ENCODE assay signal across 35 mouse cellular contexts in the genomic region with DNA sequence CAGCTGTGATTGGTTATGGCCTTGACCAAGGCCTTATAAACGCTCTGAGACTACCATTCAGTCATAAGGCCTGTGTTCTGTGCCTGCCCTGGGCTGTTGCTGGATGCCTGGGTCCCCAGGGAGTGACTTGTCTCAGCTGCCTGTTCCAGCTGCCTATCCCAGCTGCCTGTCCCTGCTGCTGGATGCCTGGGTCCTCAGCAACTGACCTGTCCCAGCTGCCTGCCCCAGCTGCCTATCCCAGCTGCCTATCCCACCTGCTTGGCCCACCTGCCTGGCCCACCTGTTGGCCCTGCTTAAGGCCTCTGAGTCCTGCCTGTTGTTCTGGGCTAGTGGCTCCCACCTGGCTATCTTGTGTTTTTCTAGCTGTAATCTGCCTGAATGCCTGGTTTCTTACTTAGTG. TPM values are rescaled to one million over a fixed set of nuclear protein-coding genes. Genes with fewer than 3 reads are reported as not detected.
DNase-seq lines count a peak whose midpoint lies in the region; ATAC-seq and TF ChIP-seq lines count a peak whose summit lies in the region.
"Had no signal": no experiment of that assay in that cellular context is flagged by ENCODE, and none has a peak within 500 bp of the region (broad histone marks: within the 10 kb centered on the region; RNA-seq: fewer than 3 reads in every experiment).

No protein-coding gene starts in this region.

- no peak for ATAC-seq in hindbrain, embryonic 11.5 days (ENCODE audit: low FRiP score)
- no peak for ATAC-seq in hindbrain, postnatal 0 days
- ATAC-seq: activated CD4-positive, CD25-positive, alpha-beta regulatory T cell, adult 4 months; CD4-positive, CD25-positive, alpha-beta regulatory T cell, adult 4 months; forebrain, embryonic 15.5 days; intestine, embryonic 15.5 days had no signal

- H3K36me3 ChIP-seq in hindbrain, embryonic 11.5 days (ENCODE audit: control insufficient read depth, insufficient read depth, low read length), result no peaks in the 10 kb centered on the region
- H3K36me3 ChIP-seq in hindbrain, postnatal 0 days (ENCODE audit: insufficient read depth, low read length), result no peaks in the 10 kb centered on the region
- H3K36me3 ChIP-seq: embryonic facial prominence, embryonic 10.5 days; embryonic facial prominence, embryonic 13.5 days; forebrain, embryonic 12.5 days; forebrain, embryonic 15.5 days; heart, embryonic 12.5 days; heart, embryonic 15.5 days; hindbrain, embryonic 12.5 days; hindbrain, embryonic 15.5 days; intestine, embryonic 15.5 days had no signal

- no peak for TF ChIP-seq CTCF in hindbrain, postnatal 0 days (IDR thresholded peaks at IDR 0.05; ENCODE audit: low read depth)

- no peak overlapping the region for H3K4me3 ChIP-seq in hindbrain, embryonic 11.5 days (ENCODE audit: low read depth, low read length)
- H3K4me3 ChIP-seq in hindbrain, postnatal 0 days (ENCODE audit: low read length), result no peak overlapping the region
- H3K4me3 ChIP-seq: embryonic facial prominence, embryonic 10.5 days; embryonic facial prominence, embryonic 13.5 days; erythroblast, embryonic 14.5 days; forebrain, embryonic 12.5 days; forebrain, embryonic 15.5 days; heart, embryonic 12.5 days; heart, embryonic 15.5 days; hindbrain, embryonic 12.5 days; hindbrain, embryonic 15.5 days; intestine, embryonic 15.5 days had no signal

- H3K27me3 ChIP-seq in hindbrain, embryonic 11.5 days (ENCODE audit: control insufficient read depth, insufficient read depth, low read length), result no peaks in the 10 kb centered on the region
- no peaks in the 10 kb centered on the region for H3K27me3 ChIP-seq in hindbrain, postnatal 0 days (ENCODE audit: insufficient read depth, low read length)
- H3K27me3 ChIP-seq: embryonic facial prominence, embryonic 13.5 days; forebrain, embryonic 12.5 days; forebrain, embryonic 15.5 days; heart, embryonic 12.5 days; hindbrain, embryonic 15.5 days; intestine, embryonic 15.5 days had no signal

- H3K9me3 ChIP-seq in hindbrain, embryonic 11.5 days (ENCODE audit: control insufficient read depth, low read length), result no peaks in the 10 kb centered on the region
- no peaks in the 10 kb centered on the region for H3K9me3 ChIP-seq in hindbrain, postnatal 0 days (ENCODE audit: low read length)
- H3K9me3 ChIP-seq: embryonic facial prominence, embryonic 10.5 days; embryonic facial prominence, embryonic 13.5 days; forebrain, embryonic 12.5 days; forebrain, embryonic 15.5 days; heart, embryonic 12.5 days; heart, embryonic 15.5 days; hindbrain, embryonic 12.5 days; hindbrain, embryonic 15.5 days; intestine, embryonic 15.5 days had no signal

- no peak overlapping the region for H3K9ac ChIP-seq in hindbrain, embryonic 11.5 days (ENCODE audit: low read depth, low read length)
- no peak overlapping the region for H3K9ac ChIP-seq in hindbrain, postnatal 0 days (replicated peaks; ENCODE audit: low read length)
- H3K9ac ChIP-seq: embryonic facial prominence, embryonic 13.5 days; forebrain, embryonic 12.5 days; forebrain, embryonic 15.5 days; heart, embryonic 12.5 days; heart, embryonic 15.5 days; hindbrain, embryonic 12.5 days; hindbrain, embryonic 15.5 days; intestine, embryonic 15.5 days had no signal

- no peak overlapping the region for H3K27ac ChIP-seq in hindbrain, embryonic 11.5 days (ENCODE audit: low read depth, low read length)
- H3K27ac ChIP-seq in hindbrain, postnatal 0 days, result no peak overlapping the region
- H3K27ac ChIP-seq: embryonic facial prominence, embryonic 10.5 days; embryonic facial prominence, embryonic 13.5 days; forebrain, embryonic 12.5 days; forebrain, embryonic 15.5 days; heart, embryonic 15.5 days; hindbrain, embryonic 12.5 days; hindbrain, embryonic 15.5 days; intestine, embryonic 15.5 days had no signal

- no peak overlapping the region for H3K4me2 ChIP-seq in hindbrain, embryonic 11.5 days (replicated peaks; ENCODE audit: low read depth, low read length)
- no peak overlapping the region for H3K4me2 ChIP-seq in hindbrain, postnatal 0 days (ENCODE audit: low read depth, low read length)
- H3K4me2 ChIP-seq: embryonic facial prominence, embryonic 13.5 days; forebrain, embryonic 12.5 days; forebrain, embryonic 15.5 days; heart, embryonic 12.5 days; heart, embryonic 15.5 days; hindbrain, embryonic 12.5 days; hindbrain, embryonic 15.5 days; intestine, embryonic 15.5 days had no signal

- WGBS in hindbrain, embryonic 11.5 days, result 30% methylated on average over 1 of the region's 1 CpGs
- whole genome bisulfite sequencing in hindbrain, postnatal 0 days, result 67% methylated on average over 1 of the region's 1 CpGs

- DNase-seq in adrenal gland, adult 2 months, result peak; percentile 14
- DNase-seq in adrenal gland, postnatal 25 days, result no peak
- DNase-seq in hindbrain, embryonic 11.5 days (ENCODE audit: low spot score), result peak; percentile 23
- no peak for DNase-seq in hindbrain, postnatal 0 days (ENCODE audit: low spot score)
- peak; percentile 23 for DNase-seq in 3134 (ENCODE audit: extremely low read depth, insufficient read length, low spot score)
- peak; percentile 25 for DNase-seq in mesoderm, embryonic 11.5 days (ENCODE audit: low read depth, low spot score)
- DNase-seq in kidney, adult 8-10 months, result no peak
- no peak for DNase-seq in spleen, postnatal 10 days (ENCODE audit: low spot score in 2 of 2)
- DNase-seq: adrenal gland, postnatal 10 days; cerebellum, adult 11-12 months; cerebellum, adult 8-10 months; cerebellum, postnatal 10 days; cerebellum, postnatal 36 days; embryo, embryonic 11 days; gastrocnemius, postnatal 10 days; heart, postnatal 4 days had no signal

- no peaks in the 10 kb centered on the region for H3K4me1 ChIP-seq in hindbrain, embryonic 11.5 days (replicated peaks; ENCODE audit: control insufficient read depth, insufficient read depth, low read length)
- no peaks in the 10 kb centered on the region for H3K4me1 ChIP-seq in hindbrain, postnatal 0 days (ENCODE audit: insufficient read depth, low read length)
- H3K4me1 ChIP-seq: embryonic facial prominence, embryonic 13.5 days; forebrain, embryonic 12.5 days; forebrain, embryonic 15.5 days; hindbrain, embryonic 12.5 days; hindbrain, embryonic 15.5 days had no signal

RNA-seq across cellular contexts. Expression of a gene that starts 2.9 kb away (rescaled TPM):
- total RNA-seq in adrenal gland, adult 2 months (2021), result not detected
- 0.12 TPM in 1 of 2 replicates, not detected in the other for polyA plus RNA-seq in adrenal gland, adult 2 months (2012; rRNA removed)
- not detected in 2 replicates for total RNA-seq in adrenal gland, postnatal 25 days (2021)
- not detected in 2 replicates for polyA plus RNA-seq in hindbrain, embryonic 11.5 days (2014; fragmentation: Nextera tagmentation; extraction: Ambion mirVana)
- total RNA-seq in hindbrain, postnatal 0 days (2014; rRNA removed), result not detected in 2 replicates
- not detected in 2 replicates for polyA plus RNA-seq in hindbrain, postnatal 0 days (2015; fragmentation: Nextera tagmentation; extraction: Ambion mirVana)
- total RNA-seq: adrenal gland, postnatal 10 days; adrenal gland, postnatal 4 days; heart, adult 18-20 months; heart, postnatal 10 days; heart, postnatal 4 days; MEL had no signal
- polyA plus RNA-seq: C2C12; cortical plate, adult 2 months; embryonic facial prominence, embryonic 10.5 days; embryonic facial prominence, embryonic 13.5 days; erythroblast, embryonic 14.5 days; forebrain, embryonic 12.5 days; forebrain, embryonic 15.5 days; heart, embryonic 12.5 days; heart, embryonic 15.5 days; hindbrain, embryonic 12.5 days; hindbrain, embryonic 15.5 days had no signal

RNA-seq across cellular contexts. Expression of a gene that starts 20.9 kb away (rescaled TPM):
- not detected for total RNA-seq in adrenal gland, adult 2 months (2021)
- polyA plus RNA-seq in adrenal gland, adult 2 months (2012; rRNA removed), result not detected in 2 replicates
- total RNA-seq in adrenal gland, postnatal 25 days (2021), result not detected in 2 replicates
- polyA plus RNA-seq in hindbrain, embryonic 11.5 days (2014; fragmentation: Nextera tagmentation; extraction: Ambion mirVana), result not detected in 2 replicates
- 0.05 TPM in 1 of 2 replicates, not detected in the other for total RNA-seq in hindbrain, postnatal 0 days (2014; rRNA removed)
- polyA plus RNA-seq in hindbrain, postnatal 0 days (2015; fragmentation: Nextera tagmentation; extraction: Ambion mirVana), result 0.26 and 0.34 TPM in 2 replicates
- total RNA-seq: adrenal gland, postnatal 10 days; adrenal gland, postnatal 4 days; gastrocnemius, postnatal 10 days; gastrocnemius, postnatal 4 days; heart, adult 18-20 months; heart, postnatal 10 days; heart, postnatal 4 days; MEL had no signal
- polyA plus RNA-seq: activated CD4-positive, CD25-positive, alpha-beta regulatory T cell, adult 4 months; C2C12; CD4-positive, CD25-positive, alpha-beta regulatory T cell, adult 4 months; cortical plate, adult 2 months; embryonic facial prominence, embryonic 10.5 days; embryonic facial prominence, embryonic 13.5 days; erythroblast, embryonic 14.5 days; forebrain, embryonic 12.5 days; forebrain, embryonic 15.5 days; heart, embryonic 12.5 days; heart, embryonic 15.5 days; hindbrain, embryonic 12.5 days; intestine, embryonic 15.5 days had no signal

RNA-seq across cellular contexts. Expression of a gene that starts 22.9 kb away (rescaled TPM):
- not detected for total RNA-seq in adrenal gland, adult 2 months (2021)
- polyA plus RNA-seq in adrenal gland, adult 2 months (2012; rRNA removed), result not detected in 2 replicates
- not detected in 2 replicates for total RNA-seq in adrenal gland, postnatal 25 days (2021)
- polyA plus RNA-seq in hindbrain, embryonic 11.5 days (2014; fragmentation: Nextera tagmentation; extraction: Ambion mirVana), result not detected in 2 replicates
- not detected in 2 replicates for total RNA-seq in hindbrain, postnatal 0 days (2014; rRNA removed)
- not detected in 2 replicates for polyA plus RNA-seq in hindbrain, postnatal 0 days (2015; fragmentation: Nextera tagmentation; extraction: Ambion mirVana)
- total RNA-seq: adrenal gland, postnatal 10 days; adrenal gland, postnatal 4 days; gastrocnemius, postnatal 10 days; heart, adult 18-20 months; heart, postnatal 10 days; heart, postnatal 4 days; MEL had no signal
- polyA plus RNA-seq: activated CD4-positive, CD25-positive, alpha-beta regulatory T cell, adult 4 months; C2C12; CD4-positive, CD25-positive, alpha-beta regulatory T cell, adult 4 months; cortical plate, adult 2 months; embryonic facial prominence, embryonic 10.5 days; embryonic facial prominence, embryonic 13.5 days; erythroblast, embryonic 14.5 days; forebrain, embryonic 12.5 days; forebrain, embryonic 15.5 days; heart, embryonic 12.5 days; heart, embryonic 15.5 days; hindbrain, embryonic 12.5 days; hindbrain, embryonic 15.5 days; intestine, embryonic 15.5 days had no signal

RNA-seq across cellular contexts. Expression of a gene that starts 30.7 kb away (rescaled TPM):
- not detected for total RNA-seq in adrenal gland, adult 2 months (2021)
- polyA plus RNA-seq in adrenal gland, adult 2 months (2012; rRNA removed), result not detected in 2 replicates
- not detected in 2 replicates for total RNA-seq in adrenal gland, postnatal 25 days (2021)
- polyA plus RNA-seq in hindbrain, embryonic 11.5 days (2014; fragmentation: Nextera tagmentation; extraction: Ambion mirVana), result not detected in 2 replicates
- total RNA-seq in hindbrain, postnatal 0 days (2014; rRNA removed), result not detected in 2 replicates
- 0.09 TPM in 1 of 2 replicates, not detected in the other for polyA plus RNA-seq in hindbrain, postnatal 0 days (2015; fragmentation: Nextera tagmentation; extraction: Ambion mirVana)
- total RNA-seq: adrenal gland, postnatal 10 days; adrenal gland, postnatal 4 days; gastrocnemius, postnatal 10 days; gastrocnemius, postnatal 4 days; heart, adult 18-20 months; heart, postnatal 10 days; heart, postnatal 4 days; MEL had no signal
- polyA plus RNA-seq: activated CD4-positive, CD25-positive, alpha-beta regulatory T cell, adult 4 months; C2C12; CD4-positive, CD25-positive, alpha-beta regulatory T cell, adult 4 months; cortical plate, adult 2 months; embryonic facial prominence, embryonic 10.5 days; embryonic facial prominence, embryonic 13.5 days; erythroblast, embryonic 14.5 days; forebrain, embryonic 12.5 days; forebrain, embryonic 15.5 days; heart, embryonic 12.5 days; heart, embryonic 15.5 days; hindbrain, embryonic 12.5 days; hindbrain, embryonic 15.5 days; intestine, embryonic 15.5 days had no signal

RNA-seq across cellular contexts. Expression of a gene that starts 38.4 kb away (rescaled TPM):
- not detected for total RNA-seq in adrenal gland, adult 2 months (2021)
- not detected in 2 replicates for polyA plus RNA-seq in adrenal gland, adult 2 months (2012; rRNA removed)
- not detected in 2 replicates for total RNA-seq in adrenal gland, postnatal 25 days (2021)
- not detected in 2 replicates for polyA plus RNA-seq in hindbrain, embryonic 11.5 days (2014; fragmentation: Nextera tagmentation; extraction: Ambion mirVana)
- total RNA-seq in hindbrain, postnatal 0 days (2014; rRNA removed), result not detected in 2 replicates
- not detected in 2 replicates for polyA plus RNA-seq in hindbrain, postnatal 0 days (2015; fragmentation: Nextera tagmentation; extraction: Ambion mirVana)
- total RNA-seq: adrenal gland, postnatal 10 days; adrenal gland, postnatal 4 days; gastrocnemius, postnatal 10 days; gastrocnemius, postnatal 4 days; heart, adult 18-20 months; heart, postnatal 10 days; heart, postnatal 4 days; MEL had no signal
- polyA plus RNA-seq: activated CD4-positive, CD25-positive, alpha-beta regulatory T cell, adult 4 months; C2C12; CD4-positive, CD25-positive, alpha-beta regulatory T cell, adult 4 months; cortical plate, adult 2 months; embryonic facial prominence, embryonic 10.5 days; embryonic facial prominence, embryonic 13.5 days; erythroblast, embryonic 14.5 days; forebrain, embryonic 12.5 days; forebrain, embryonic 15.5 days; heart, embryonic 12.5 days; heart, embryonic 15.5 days; hindbrain, embryonic 12.5 days had no signal

Comparison
In these comparisons a context has a peak if more than half of its experiments do, and no peak if none do; other contexts are left out.
1. DNase-seq: peak in adrenal gland, adult 2 months (single experiment), hindbrain, embryonic 11.5 days (single experiment), 3134 (single experiment) and mesoderm, embryonic 11.5 days (single experiment); none in adrenal gland, postnatal 25 days (single experiment), hindbrain, postnatal 0 days (single experiment), kidney, adult 8-10 months (0 of 2) and spleen, postnatal 10 days (0 of 2).